Mouse (Mus musculus) stomach, embryonic 15.5 days (tissue): ENCODE results near the gene Lsm14b. TPM values are rescaled to one million over a fixed set of nuclear protein-coding genes. Genes with fewer than 3 reads are reported as not detected.

ENCODE experiments used
- ATAC-seq: fragments of 200-750 bp; cut with Nextera tagmentation; 2 replicates; pipeline ENCODE4 v1.8.0; 2017; ENCODE audit warnings: low read depth, moderate number of reproducible peaks, moderate TSS enrichment; ENCODE audit not compliant: insufficient read depth, low FRiP score
- H3K27ac ChIP-seq: fragments of 300-500 bp; sonication (generic); 2 replicates; pipeline ENCODE4 v1.5.1; 2015; ENCODE audit warnings: mild to moderate bottlenecking, inconsistent platforms
- H3K27me3 ChIP-seq: fragments of 300-500 bp; sonication (generic); replicated peaks from 2 replicates; pipeline ENCODE4 v1.6.1; 2015; ENCODE audit warnings: inconsistent platforms
- H3K36me3 ChIP-seq: fragments of 300-500 bp; sonication (generic); 2 replicates; pipeline ENCODE4 v1.6.1; 2015; ENCODE audit warnings: inconsistent platforms
- H3K4me1 ChIP-seq: fragments of 300-500 bp; sonication (generic); 2 replicates; pipeline ENCODE4 v1.6.1; 2015; ENCODE audit warnings: inconsistent platforms
- H3K4me2 ChIP-seq: fragments of 300-500 bp; sonication (generic); 2 replicates; pipeline ENCODE4 v1.6.1; 2015; ENCODE audit warnings: mild to moderate bottlenecking, inconsistent platforms
- H3K4me3 ChIP-seq: fragments of 300-500 bp; sonication (generic); replicated peaks from 2 replicates; pipeline ENCODE4 v1.5.1; 2015; ENCODE audit warnings: inconsistent platforms
- H3K9ac ChIP-seq: fragments of 300-500 bp; sonication (generic); 2 replicates; pipeline ENCODE4 v1.6.1; 2015; ENCODE audit warnings: inconsistent platforms
- H3K9me3 ChIP-seq: fragments of 300-500 bp; sonication (generic); 2 replicates; pipeline ENCODE4 v1.6.1; 2016; ENCODE audit warnings: inconsistent platforms
- WGBS: fragments of 180-500 bp; shearing (Covaris S2); methylation state at CpG from one replicate; pipeline ENCODE4 v1.1.7; 2015; 5-methylcytosine and 5-hydroxymethylcytosine counted together
- polyA plus RNA-seq: library from polyadenylated mRNA; unstranded; fragments of >200 nt; fragmentation: Nextera tagmentation; extraction: Ambion mirVana; gene quantifications from 2 replicates; pipeline ENCODE4 v1.2.1, GENCODE M21; 2015

Gene Lsm14b
- polyA plus RNA-seq, 1 experiment from 2014 or later: 8.1 TPM

GRCm38 (mm10) chr2:180042256-180042857, 17.6 kb downstream of the Lsm14b start, which contains the start of the genes Psma7 and Ss18l1:
TSS of gene Psma7 (minus strand) at chr2:180042433.
TSS of gene Ss18l1 (plus strand) at chr2:180042509.
- ATAC-seq: peak; percentile 97
- peak within 1 kb of the TSS; percentile 90 for H3K4me3 ChIP-seq
- H3K4me2 ChIP-seq: peak within 1 kb of the TSS; percentile 97
- no peaks in the 10 kb centered on the region for H3K27me3 ChIP-seq
- H3K4me1 ChIP-seq: peaks cover 19% of the 10 kb centered on the region
- peaks cover 14% of the 10 kb centered on the region for H3K36me3 ChIP-seq
- H3K27ac ChIP-seq: peak within 1 kb of the TSS; percentile 92
- under 1% methylated on average over 77 of the region's 78 CpGs for WGBS
- peak within 1 kb of the TSS; percentile 85 for H3K9ac ChIP-seq
- no peaks in the 10 kb centered on the region for H3K9me3 ChIP-seq

- peaks cover 9% of the 10 kb centered on the region for H3K36me3 ChIP-seq
- under 1% methylated on average over 62 of the region's 66 CpGs for WGBS
- peak overlapping the region; percentile 90 for H3K4me3 ChIP-seq
- peaks cover 19% of the 10 kb centered on the region for H3K4me1 ChIP-seq
- no peaks in the 10 kb centered on the region for H3K27me3 ChIP-seq
- no peaks in the 10 kb centered on the region for H3K9me3 ChIP-seq
- no peak; the same call in 1 of the 2 replicates for ATAC-seq
- H3K9ac ChIP-seq: peak overlapping the region; percentile 85
- H3K27ac ChIP-seq: peak overlapping the region; percentile 86
- peak overlapping the region; percentile 97 for H3K4me2 ChIP-seq
These were observed 18.2 kb downstream of the Lsm14b start for GRCm38 (mm10) chr2:180042858-180043515.

GRCm38 (mm10) chr2:180045283-180045682, 20.5 kb downstream of the Lsm14b start:
- Histone ChIP-seq H3K27ac (no peak overlapping the region), H3K27me3 (no peaks in the 10 kb centered on the region), H3K9me3 (no peaks in the 10 kb centered on the region), H3K4me2 (no peak overlapping the region), H3K9ac (no peak overlapping the region), H3K4me3 (no peak overlapping the region), H3K4me1 (peaks cover 19% of the 10 kb centered on the region), H3K36me3 (no peaks in the 10 kb centered on the region)
- 38% methylated on average over 4 of the region's 4 CpGs for WGBS
- ATAC-seq: no peak

GRCm38 (mm10) chr2:180047580-180047979, 22.8 kb downstream of the Lsm14b start:
- no peak overlapping the region for H3K4me2 ChIP-seq
- no peak overlapping the region for H3K4me3 ChIP-seq
- no peaks in the 10 kb centered on the region for H3K9me3 ChIP-seq
- 82% methylated on average over 3 of the region's 3 CpGs for WGBS
- no peak for ATAC-seq
- peaks cover 10% of the 10 kb centered on the region for H3K4me1 ChIP-seq
- H3K36me3 ChIP-seq: no peaks in the 10 kb centered on the region
- no peaks in the 10 kb centered on the region for H3K27me3 ChIP-seq
- no peak overlapping the region for H3K27ac ChIP-seq
- H3K9ac ChIP-seq: no peak overlapping the region

GRCm38 (mm10) chr2:180047980-180048635, 23.3 kb downstream of the Lsm14b start:
- H3K27ac ChIP-seq: no peak overlapping the region
- ATAC-seq: no peak
- H3K9ac ChIP-seq: no peak overlapping the region
- no peak overlapping the region for H3K4me3 ChIP-seq
- H3K27me3 ChIP-seq: no peaks in the 10 kb centered on the region
- 87% methylated on average over 18 of the region's 18 CpGs for WGBS
- no peaks in the 10 kb centered on the region for H3K36me3 ChIP-seq
- peaks cover 10% of the 10 kb centered on the region for H3K4me1 ChIP-seq
- H3K9me3 ChIP-seq: no peaks in the 10 kb centered on the region
- no peak overlapping the region for H3K4me2 ChIP-seq

- H3K4me2 ChIP-seq: no peak overlapping the region
- no peak overlapping the region for H3K27ac ChIP-seq
- WGBS: 20% methylated on average over 5 of the region's 5 CpGs
- no peaks in the 10 kb centered on the region for H3K27me3 ChIP-seq
- H3K4me1 ChIP-seq: no peaks in the 10 kb centered on the region
- no peak overlapping the region for H3K9ac ChIP-seq
- H3K36me3 ChIP-seq: peaks cover 5% of the 10 kb centered on the region; the same call in 1 of the 2 replicates
- no peaks in the 10 kb centered on the region for H3K9me3 ChIP-seq
- no peak overlapping the region for H3K4me3 ChIP-seq
- peak; percentile 64; the same call in 1 of the 2 replicates for ATAC-seq
These were observed 26.2 kb downstream of the Lsm14b start for GRCm38 (mm10) chr2:180050986-180051385.

GRCm38 (mm10) chr2:180051986-180052733, 27.4 kb downstream of the Lsm14b start:
- Histone ChIP-seq H3K4me1 (no peaks in the 10 kb centered on the region), H3K9me3 (no peaks in the 10 kb centered on the region), H3K4me3 (no peak overlapping the region), H3K4me2 (no peak overlapping the region), H3K9ac (no peak overlapping the region), H3K27ac (no peak overlapping the region), H3K36me3 (peaks cover 7% of the 10 kb centered on the region; the same call in 1 of the 2 replicates), H3K27me3 (no peaks in the 10 kb centered on the region)
- WGBS: 85% methylated on average over 14 of the region's 14 CpGs
- no peak for ATAC-seq

- Histone ChIP-seq H3K27me3 (no peaks in the 10 kb centered on the region), H3K4me1 (no peaks in the 10 kb centered on the region), H3K4me2 (no peak overlapping the region), H3K4me3 (no peak overlapping the region), H3K36me3 (peaks cover 12% of the 10 kb centered on the region), H3K27ac (no peak overlapping the region), H3K9ac (no peak overlapping the region), H3K9me3 (no peaks in the 10 kb centered on the region)
- no peak for ATAC-seq
- WGBS: 96% methylated on average over 9 of the region's 9 CpGs
These were observed 28.2 kb downstream of the Lsm14b start for GRCm38 (mm10) chr2:180053001-180053400.

- Histone ChIP-seq H3K9ac (no peak overlapping the region), H3K4me1 (no peaks in the 10 kb centered on the region), H3K27me3 (no peaks in the 10 kb centered on the region), H3K27ac (no peak overlapping the region), H3K4me2 (no peak overlapping the region), H3K36me3 (peaks cover 13% of the 10 kb centered on the region), H3K9me3 (no peaks in the 10 kb centered on the region), H3K4me3 (no peak overlapping the region)
- no peak for ATAC-seq
- 92% methylated on average over 11 of the region's 11 CpGs for WGBS
These were observed 38.7 kb downstream of the Lsm14b start for GRCm38 (mm10) chr2:180063338-180064131.

- Histone ChIP-seq H3K36me3 (0 out of 2 replicates have a peak, but pooled peaks cover 4% of the 10 kb centered on the region), H3K27me3 (no peaks in the 10 kb centered on the region), H3K9me3 (no peaks in the 10 kb centered on the region), H3K27ac (peak overlapping the region; percentile 77), H3K4me2 (peak overlapping the region; percentile 76), H3K4me1 (peaks cover 9% of the 10 kb centered on the region), H3K4me3 (peak overlapping the region; percentile 61), H3K9ac (peak overlapping the region; percentile 40; the same call in 1 of the 2 replicates)
- peak; percentile 48; the same call in 1 of the 2 replicates for ATAC-seq
- 29% methylated on average over 20 of the region's 20 CpGs for WGBS
These were observed 45.1 kb downstream of the Lsm14b start for GRCm38 (mm10) chr2:180069770-180070480.
